Mouse (Mus musculus): ENCODE data around the gene Tpte. TPM values are rescaled to one million over a fixed set of nuclear protein-coding genes. Genes with fewer than 3 reads are reported as not detected.
A peak's percentile ranks its signal among the peaks of the same experiment; 100 is the strongest.

The Tpte gene
- polyA plus RNA-seq, 1 experiment from 2014 or later = not detected

- ATAC-seq (replicated peaks; ENCODE audit: low FRiP score) = no peak
- H3K9ac ChIP-seq = no peak overlapping the region
- 0 out of 2 replicates have a peak, but pooled peaks cover 3% of the 10 kb centered on the region for H3K4me1 ChIP-seq
- no peak overlapping the region for H3K27ac ChIP-seq
- no peaks in the 10 kb centered on the region for H3K36me3 ChIP-seq
- 71% methylated on average over 6 of the region's 6 CpGs for WGBS
- no peaks in the 10 kb centered on the region for H3K9me3 ChIP-seq (replicated peaks)
- H3K27me3 ChIP-seq = no peaks in the 10 kb centered on the region
- no peak overlapping the region for H3K4me2 ChIP-seq
- H3K4me3 ChIP-seq (replicated peaks) = no peak overlapping the region
Observed at GRCm38 (mm10) chr8:22405733-22406132, 122.5 kb downstream of the Tpte start.

GRCm38 (mm10) chr8:22410688-22411281, 127.5 kb downstream of the Tpte start:
- no peak overlapping the region for H3K27ac ChIP-seq
- peaks cover 11% of the 10 kb centered on the region for H3K4me1 ChIP-seq
- ATAC-seq (replicated peaks; ENCODE audit: low FRiP score) = no peak
- peak overlapping the region; percentile 66 for H3K4me2 ChIP-seq
- peak overlapping the region; percentile 85 for H3K4me3 ChIP-seq (replicated peaks)
- H3K9me3 ChIP-seq (replicated peaks) = no peaks in the 10 kb centered on the region
- peak overlapping the region; percentile 90 for H3K9ac ChIP-seq
- 14% methylated on average over 16 of the region's 16 CpGs for WGBS
- H3K36me3 ChIP-seq = peaks cover 13% of the 10 kb centered on the region
- no peaks in the 10 kb centered on the region for H3K27me3 ChIP-seq

- peak; percentile 92 for ATAC-seq (replicated peaks; ENCODE audit: low FRiP score)
- under 1% methylated on average over 25 of the region's 25 CpGs for WGBS
Observed at GRCm38 (mm10) chr8:22411282-22411702, 128.1 kb downstream of the Tpte start, which contains the start of gene Mrps31. Mrps31 (plus strand) TSS chr8:22411361.

GRCm38 (mm10) chr8:22411971-22412370, 128.7 kb downstream of the Tpte start:
- Histone ChIP-seq H3K9ac (peak overlapping the region; percentile 90), H3K27me3 (no peaks in the 10 kb centered on the region), H3K36me3 (peaks cover 22% of the 10 kb centered on the region), H3K9me3 (replicated peaks) (no peaks in the 10 kb centered on the region), H3K27ac (no peak overlapping the region), H3K4me2 (peak overlapping the region; percentile 66), H3K4me3 (replicated peaks) (peak overlapping the region; percentile 85), H3K4me1 (peaks cover 11% of the 10 kb centered on the region)
- WGBS = 21% methylated on average over 8 of the region's 8 CpGs
- no peak for ATAC-seq (replicated peaks; ENCODE audit: low FRiP score)

More at GRCm38 (mm10) chr8:22411282-22411702, 128.1 kb downstream of the Tpte start, which contains the start of gene Mrps31:
- Histone ChIP-seq H3K27me3 (no peaks in the 10 kb centered on the region), H3K36me3 (peaks cover 18% of the 10 kb centered on the region), H3K4me1 (peaks cover 11% of the 10 kb centered on the region), H3K27ac (peak within 1 kb of the TSS; percentile 82), H3K4me3 (replicated peaks) (peak within 1 kb of the TSS; percentile 85), H3K9ac (peak within 1 kb of the TSS; percentile 90), H3K9me3 (replicated peaks) (no peaks in the 10 kb centered on the region), H3K4me2 (peak within 1 kb of the TSS; percentile 66)

Other genes with a start within 250 kb of the Tpte start
- gene Atp7b, start 223.1 kb upstream of the Tpte start, polyA plus RNA-seq (2015; fragmentation: Nextera tagmentation; extraction: Ambion mirVana) = 0.68 and 0.96 TPM in 2 replicates
- gene Alg11, start 222.7 kb upstream of the Tpte start, polyA plus RNA-seq (2015; fragmentation: Nextera tagmentation; extraction: Ambion mirVana) = 33.2 and 36.2 TPM in 2 replicates
- 0.28 and 0.38 TPM in 2 replicates for gene Nek5, start 158.4 kb upstream of the Tpte start, polyA plus RNA-seq (2015; fragmentation: Nextera tagmentation; extraction: Ambion mirVana)
- 4.8 and 5.5 TPM in 2 replicates for gene Nek3, start 117.0 kb upstream of the Tpte start, polyA plus RNA-seq (2015; fragmentation: Nextera tagmentation; extraction: Ambion mirVana)
- 39.9 and 41.7 TPM in 2 replicates for gene Ckap2, start 97.6 kb upstream of the Tpte start, polyA plus RNA-seq (2015; fragmentation: Nextera tagmentation; extraction: Ambion mirVana)
- gene Vps36, start 90.6 kb upstream of the Tpte start, polyA plus RNA-seq (2015; fragmentation: Nextera tagmentation; extraction: Ambion mirVana) = 38.3 and 40.6 TPM in 2 replicates
- gene Thsd1, start 56.1 kb upstream of the Tpte start, polyA plus RNA-seq (2015; fragmentation: Nextera tagmentation; extraction: Ambion mirVana) = 14.5 and 16.3 TPM in 2 replicates
- gene Slc25a15, start 115.2 kb downstream of the Tpte start, polyA plus RNA-seq (2015; fragmentation: Nextera tagmentation; extraction: Ambion mirVana) = 24.1 and 25.1 TPM in 2 replicates
- gene Mrps31, start 127.9 kb downstream of the Tpte start, polyA plus RNA-seq (2015; fragmentation: Nextera tagmentation; extraction: Ambion mirVana) = 41.4 and 47.3 TPM in 2 replicates

Measured in kidney, embryonic 15.5 days (tissue).